Mouse (Mus musculus) olfactory bulb, adult 2 months (tissue): ENCODE data around the gene Trim28.

Experiments
- CTCF ChIP-seq: fragments of 200-500 bp; IDR thresholded peaks from 2 replicates; pipeline ENCODE4 v1.5.1; 2012; ENCODE audit warnings: low read depth, mild to moderate bottlenecking, low read length, moderate library complexity; ENCODE audit not compliant: insufficient read depth
- POLR2A ChIP-seq: fragments of 200-500 bp; IDR thresholded peaks from 2 replicates; pipeline ENCODE4 v1.6.1; 2012; ENCODE audit warnings: mild to moderate bottlenecking, low read depth, low read length, moderate library complexity; ENCODE audit not compliant: insufficient read depth

- TF ChIP-seq CTCF (no peak), POLR2A (peak; percentile 16; the same call in 1 of the 2 replicates)
Observed at GRCm38 (mm10) chr7:13043445-13044253, 44.7 kb downstream of the Trim28 start.
